Mouse (Mus musculus) olfactory bulb, adult 2 months (tissue): ENCODE measurements around the gene Gtf2h5.

Source experiments
- CTCF ChIP-seq: fragments of 200-500 bp; IDR thresholded peaks from 2 replicates; pipeline ENCODE4 v1.5.1; 2012; ENCODE audit warnings: low read depth, mild to moderate bottlenecking, low read length, moderate library complexity; ENCODE audit not compliant: insufficient read depth
- POLR2A ChIP-seq: fragments of 200-500 bp; IDR thresholded peaks from 2 replicates; pipeline ENCODE4 v1.6.1; 2012; ENCODE audit warnings: mild to moderate bottlenecking, low read depth, low read length, moderate library complexity; ENCODE audit not compliant: insufficient read depth

- TF ChIP-seq CTCF (no peak), POLR2A (no peak)
Measured at GRCm38 (mm10) chr17:6083323-6083890, 3.8 kb downstream of the Gtf2h5 start.
